Mouse (Mus musculus): ENCODE results near the gene Efcab11. TPM values are rescaled to one million over a fixed set of nuclear protein-coding genes. Genes with fewer than 3 reads are reported as not detected.

The Efcab11 gene
- 0.49 TPM for polyA plus RNA-seq (2014; fragmentation: Illumina TruSeq; extraction: RNeasy Lipid Tissue Mini Kit (QIAGEN cat#74804); ENCODE audit: low read depth, low replicate concordance)

DNA sequence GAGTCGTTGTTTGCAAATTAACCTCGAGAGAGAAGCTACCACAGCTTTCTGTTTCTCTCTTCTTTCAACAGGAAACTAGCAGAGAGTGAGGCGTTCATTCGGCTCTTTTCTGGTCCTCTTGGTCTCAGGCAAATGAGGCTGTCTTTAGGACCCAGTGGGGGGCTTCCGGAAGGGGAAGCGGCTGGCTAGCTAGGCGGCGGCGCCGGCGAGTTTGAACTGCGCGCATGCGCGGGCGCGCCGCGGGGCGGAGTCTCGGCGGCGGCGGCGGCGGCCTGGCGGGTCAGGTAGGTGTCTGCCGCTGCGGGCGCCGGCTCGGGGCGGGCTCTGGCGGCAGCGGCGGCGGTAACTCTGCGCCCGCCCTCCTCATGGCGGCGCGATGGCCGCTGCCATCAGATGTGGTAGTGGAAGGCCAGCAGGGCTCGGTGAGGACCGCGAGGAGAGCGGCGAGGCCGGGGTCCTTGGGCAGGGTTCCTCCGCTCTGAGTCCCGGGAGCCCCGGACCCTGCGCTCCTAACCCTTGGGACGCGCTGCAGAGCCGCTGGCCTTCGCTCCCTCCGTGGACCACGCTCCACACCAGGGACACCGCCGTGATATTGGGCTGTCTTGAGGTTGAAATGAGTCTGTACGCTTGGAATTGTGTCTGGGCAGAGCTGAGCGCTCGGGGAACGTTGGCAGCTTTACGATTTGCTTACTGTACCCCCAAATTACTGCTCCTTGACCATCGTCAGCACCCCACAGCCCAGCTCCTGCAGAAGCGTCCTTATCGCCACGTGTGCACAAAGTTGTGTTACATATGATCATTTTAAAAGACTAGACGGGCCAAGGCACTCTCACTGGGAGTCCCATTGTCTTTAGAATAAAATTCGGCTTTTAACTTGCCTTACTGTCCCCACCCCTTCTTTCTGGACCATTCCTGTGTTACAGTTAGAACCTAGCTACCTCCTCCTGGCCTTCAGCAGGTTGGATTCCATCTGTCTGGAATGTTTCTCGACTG is at the start of gene Efcab11, which contains the start of gene Tdp1:
Efcab11 (minus strand) TSS at position 171 of the 993 bp plus-strand sequence.
Tdp1 (plus strand) TSS at position 249 of the 993 bp plus-strand sequence.

Other genes starting within 250 kb of the Efcab11 start
- 3.2 TPM for gene Tdp1, start 78 bp upstream of the Efcab11 start, polyA plus RNA-seq (2014; fragmentation: Illumina TruSeq; extraction: RNeasy Lipid Tissue Mini Kit (QIAGEN cat#74804); ENCODE audit: low read depth, low replicate concordance)
- gene Kcnk13, start 80.1 kb upstream of the Efcab11 start, polyA plus RNA-seq (2014; fragmentation: Illumina TruSeq; extraction: RNeasy Lipid Tissue Mini Kit (QIAGEN cat#74804); ENCODE audit: low read depth, low replicate concordance): not detected
- gene Psmc1, start 225.7 kb upstream of the Efcab11 start, polyA plus RNA-seq (2014; fragmentation: Illumina TruSeq; extraction: RNeasy Lipid Tissue Mini Kit (QIAGEN cat#74804); ENCODE audit: low read depth, low replicate concordance): 243 TPM

Data from kidney, adult 10 weeks (tissue).